Mouse (Mus musculus): ENCODE measurements at regions not wholly inside any gene's neighbourhood (a gene's known extent, or its start where the extent isn't known, plus 50 kb on each side); places are given as distances from the start of the nearest gene placed in this dataset.

- DNase-seq (ENCODE audit: low spot score), result no peak
Observed at GRCm38 (mm10) chr12:94749747-94750515, 942.1 kb upstream of the Flrt2 start.

- DNase-seq (ENCODE audit: low spot score), result no peak
Observed at GRCm38 (mm10) chr12:94755754-94756153, 936.3 kb upstream of the Flrt2 start.

GRCm38 (mm10) chr12:94795913-94796615 lies 896.0 kb upstream of the Flrt2 start:
- DNase-seq (ENCODE audit: low spot score), result no peak

GRCm38 (mm10) chr12:94804692-94805091 lies 887.3 kb upstream of the Flrt2 start:
- no peak for DNase-seq (ENCODE audit: low spot score)

- DNase-seq (ENCODE audit: low spot score), result no peak
Observed at GRCm38 (mm10) chr12:94831400-94831799, 860.6 kb upstream of the Flrt2 start.

GRCm38 (mm10) chr12:94862720-94863119 lies 829.3 kb upstream of the Flrt2 start:
- no peak for DNase-seq (ENCODE audit: low spot score)

- no peak for DNase-seq (ENCODE audit: low spot score)
Observed at GRCm38 (mm10) chr12:94910816-94911215, 781.2 kb upstream of the Flrt2 start.

GRCm38 (mm10) chr12:94943067-94943466 lies 749.0 kb upstream of the Flrt2 start:
- DNase-seq (ENCODE audit: low spot score), result no peak

Data from layer of hippocampus, adult 9-10 months (tissue).